Mouse (Mus musculus) CD4-positive, CD25-positive, alpha-beta regulatory T cell (primary cell): ENCODE results near the gene Erbin. TPM values are rescaled to one million over a fixed set of nuclear protein-coding genes. Genes with fewer than 3 reads are reported as not detected.

Source experiments
- polyA plus RNA-seq: library from polyadenylated mRNA; unstranded; fragments of 100-300 nt; shearing (Covaris generic); gene quantifications from one replicate; pipeline ENCODE4 v1.2.1, GENCODE M21; 2017

The Erbin gene
- 110 TPM for polyA plus RNA-seq

DNA sequence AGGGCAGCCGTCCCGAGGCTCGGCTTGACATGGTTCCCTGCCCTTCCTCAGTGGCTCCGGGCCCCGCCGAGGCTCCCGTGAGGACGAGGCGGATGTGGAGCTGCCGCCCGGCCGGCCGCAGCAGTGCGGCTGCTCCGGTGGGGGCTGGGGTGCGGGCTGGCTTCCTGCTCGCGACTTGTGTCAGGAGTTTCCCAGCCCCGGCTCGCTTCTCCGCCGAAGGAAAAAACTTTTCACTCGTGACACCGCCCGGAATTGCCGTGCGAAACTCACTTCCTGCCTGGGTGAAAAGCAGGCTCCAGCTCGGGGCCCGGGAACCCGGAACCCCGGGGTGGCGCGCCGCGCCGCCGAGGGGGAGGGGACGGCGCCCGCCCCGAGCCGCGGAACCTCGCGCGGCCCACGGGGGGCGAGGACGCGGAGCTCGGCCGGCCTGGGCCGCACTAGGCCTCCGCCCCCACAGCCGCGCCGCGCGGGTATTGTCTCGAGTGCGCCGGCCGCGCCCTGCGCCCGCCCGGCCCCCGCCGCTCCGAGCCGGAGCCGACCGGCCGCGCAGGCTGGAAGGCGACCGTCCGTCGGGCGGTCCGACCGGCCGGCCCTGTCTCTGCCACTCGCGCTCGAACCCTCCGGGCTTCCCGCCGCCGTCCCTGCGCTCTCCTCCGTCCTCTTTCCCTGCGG is at the start of gene Erbin:
Gene Erbin, minus strand, starts transcription at position 254 of the 672 bp plus-strand sequence.

GRCm38 (mm10) chr13:103774119-103774757 is 146.1 kb downstream of the Erbin start, which contains the start of gene Srek1:
Gene Srek1, minus strand, starts transcription at chr13:103774608.

Other genes with a start within 250 kb of the Erbin start
- gene Srek1, start 145.9 kb downstream of the Erbin start, polyA plus RNA-seq, result 56.5 TPM
- gene Nln, start 189.1 kb upstream of the Erbin start, polyA plus RNA-seq, result 9.5 TPM
- 0.10 TPM for gene Sgtb, start 189.2 kb upstream of the Erbin start, polyA plus RNA-seq